Mouse (Mus musculus): ENCODE measurements around the gene Tex101.
"Not testable (repeated sequence)": the region's sequence is repeated elsewhere in the genome, so short reads cannot be mapped to it uniquely, and the experiment has no call there.

DNA sequence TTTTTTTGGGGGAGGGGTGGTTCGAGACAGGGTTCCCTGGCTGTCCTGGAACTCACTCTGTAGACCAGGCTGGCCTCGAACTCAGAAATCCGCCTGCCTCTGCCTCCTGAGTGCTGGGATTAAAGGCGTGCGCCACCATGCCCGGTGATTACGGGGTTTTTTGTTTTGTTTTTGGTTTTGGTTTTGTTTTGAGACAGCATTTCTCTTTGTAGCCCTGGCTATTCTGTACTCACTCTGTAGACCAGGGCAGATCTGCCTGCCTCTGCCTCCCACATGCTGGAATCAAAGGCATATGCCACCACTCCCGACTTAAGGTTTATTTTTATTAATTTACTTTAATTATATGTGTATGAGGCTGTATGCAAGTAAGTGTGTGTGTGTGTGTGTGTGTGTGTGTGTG is 58.1 kb downstream of the Tex101 start:
- not testable (repeated sequence) for TF ChIP-seq CHD2 (IDR thresholded peaks at IDR 0.05; ENCODE audit: low read depth, low read length); HCFC1 (IDR thresholded peaks at IDR 0.05; ENCODE audit: borderline replicate concordance, insufficient read depth, low read length); ZNF384 (IDR thresholded peaks at IDR 0.05; ENCODE audit: low read depth, low read length)
